Mouse (Mus musculus) stomach, embryonic 16.5 days (tissue): Measurements from ENCODE around the gene Ppm1h. TPM values are rescaled to one million over a fixed set of nuclear protein-coding genes. Genes with fewer than 3 reads are reported as not detected.

Experiments
- ATAC-seq: fragments of 200-750 bp; cut with Nextera tagmentation; 2 replicates; pipeline ENCODE4 v1.8.0; 2017; ENCODE audit warnings: moderate number of reproducible peaks, moderate TSS enrichment; ENCODE audit not compliant: insufficient read depth, low FRiP score
- H3K27ac ChIP-seq: fragments of 300-500 bp; sonication (generic); 2 replicates; pipeline ENCODE4 v1.5.1; 2014; ENCODE audit warnings: low read length
- H3K27me3 ChIP-seq: fragments of 300-500 bp; sonication (generic); 2 replicates; pipeline ENCODE4 v1.6.1; 2014; ENCODE audit warnings: low read length, control low read depth, mixed read lengths; ENCODE audit not compliant: control insufficient read depth, insufficient read depth
- H3K36me3 ChIP-seq: fragments of 300-500 bp; sonication (generic); 2 replicates; pipeline ENCODE4 v1.6.1; 2014; ENCODE audit warnings: low read length; ENCODE audit not compliant: control insufficient read depth, insufficient read depth
- H3K4me1 ChIP-seq: fragments of 300-500 bp; sonication (generic); 2 replicates; pipeline ENCODE4 v1.6.1; 2014; ENCODE audit warnings: low read length, control low read depth, mixed read lengths; ENCODE audit not compliant: control insufficient read depth, insufficient read depth
- H3K4me2 ChIP-seq: fragments of 300-500 bp; sonication (generic); 2 replicates; pipeline ENCODE4 v1.6.1; 2014; ENCODE audit warnings: low read depth, low read length, mixed read lengths
- H3K4me3 ChIP-seq: fragments of 300-500 bp; sonication (generic); replicated peaks from 2 replicates; pipeline ENCODE4 v1.5.1; 2014; ENCODE audit warnings: mild to moderate bottlenecking, low read length
- H3K9ac ChIP-seq: fragments of 300-500 bp; sonication (generic); 2 replicates; pipeline ENCODE4 v1.6.1; 2014; ENCODE audit warnings: low read length
- H3K9me3 ChIP-seq: fragments of 300-500 bp; sonication (generic); replicated peaks from 2 replicates; pipeline ENCODE4 v1.6.1; 2016; ENCODE audit warnings: low read length, control low read depth; ENCODE audit not compliant: control insufficient read depth
- WGBS: fragments of 180-500 bp; shearing (Covaris S2); extraction: QIAGEN DNeasy Blood & Tissue Kit; methylation state at CpG from one replicate; pipeline ENCODE4 v1.1.7; 2014; 5-methylcytosine and 5-hydroxymethylcytosine counted together
- polyA plus RNA-seq: library from polyadenylated mRNA; unstranded; fragments of >200 nt; fragmentation: Nextera tagmentation; extraction: Ambion mirVana; gene quantifications from 2 replicates; pipeline ENCODE4 v1.2.1, GENCODE M21; 2015

The Ppm1h gene
- polyA plus RNA-seq, 1 experiment from 2014 or later = 10.3 TPM

- ATAC-seq = no peak
- Histone ChIP-seq H3K9me3 (no peaks in the 10 kb centered on the region), H3K9ac (no peak overlapping the region), H3K4me2 (no peak overlapping the region), H3K36me3 (no peaks in the 10 kb centered on the region), H3K4me3 (no peak overlapping the region), H3K27ac (no peak overlapping the region), H3K4me1 (no peaks in the 10 kb centered on the region), H3K27me3 (no peaks in the 10 kb centered on the region)
- WGBS = 75% methylated on average over 7 of the region's 7 CpGs
Measured at GRCm38 (mm10) chr10:122746211-122746610, 67.6 kb downstream of the Ppm1h start.

GRCm38 (mm10) chr10:122747151-122747925 lies 68.8 kb downstream of the Ppm1h start:
- no peaks in the 10 kb centered on the region for H3K27me3 ChIP-seq
- H3K4me1 ChIP-seq = no peaks in the 10 kb centered on the region
- H3K4me3 ChIP-seq = no peak overlapping the region
- ATAC-seq = no peak; the same call in 1 of the 2 replicates
- H3K9me3 ChIP-seq = no peaks in the 10 kb centered on the region
- H3K36me3 ChIP-seq = no peaks in the 10 kb centered on the region
- no peak overlapping the region for H3K27ac ChIP-seq
- H3K4me2 ChIP-seq = no peak overlapping the region
- 85% methylated on average over 11 of the region's 11 CpGs for WGBS
- H3K9ac ChIP-seq = no peak overlapping the region

GRCm38 (mm10) chr10:122748361-122748951 lies 69.9 kb downstream of the Ppm1h start:
- Histone ChIP-seq H3K27ac (no peak overlapping the region), H3K4me2 (no peak overlapping the region), H3K9ac (no peak overlapping the region), H3K4me3 (no peak overlapping the region), H3K9me3 (no peaks in the 10 kb centered on the region), H3K4me1 (no peaks in the 10 kb centered on the region), H3K27me3 (no peaks in the 10 kb centered on the region), H3K36me3 (no peaks in the 10 kb centered on the region)
- 64% methylated on average over 4 of the region's 4 CpGs for WGBS
- no peak for ATAC-seq

- H3K27ac ChIP-seq = no peak overlapping the region
- no peaks in the 10 kb centered on the region for H3K36me3 ChIP-seq
- H3K9me3 ChIP-seq = no peaks in the 10 kb centered on the region
- no peak for ATAC-seq
- H3K27me3 ChIP-seq = no peaks in the 10 kb centered on the region
- 87% methylated on average over 12 of the region's 12 CpGs for WGBS
- H3K9ac ChIP-seq = no peak overlapping the region
- H3K4me2 ChIP-seq = no peak overlapping the region
- no peak overlapping the region for H3K4me3 ChIP-seq
- H3K4me1 ChIP-seq = no peaks in the 10 kb centered on the region; the same call in 1 of the 2 replicates
Measured at GRCm38 (mm10) chr10:122749071-122749470, 70.5 kb downstream of the Ppm1h start.

GRCm38 (mm10) chr10:122749876-122750275 lies 71.3 kb downstream of the Ppm1h start:
- Histone ChIP-seq H3K27me3 (no peaks in the 10 kb centered on the region), H3K4me1 (no peaks in the 10 kb centered on the region; the same call in 1 of the 2 replicates), H3K9me3 (no peaks in the 10 kb centered on the region), H3K4me3 (no peak overlapping the region), H3K36me3 (no peaks in the 10 kb centered on the region), H3K27ac (no peak overlapping the region), H3K4me2 (no peak overlapping the region), H3K9ac (no peak overlapping the region)
- no peak for ATAC-seq
- WGBS = 85% methylated on average over 7 of the region's 7 CpGs

- ATAC-seq = no peak
Measured at GRCm38 (mm10) chr10:122752950-122753923, 74.7 kb downstream of the Ppm1h start.

GRCm38 (mm10) chr10:122753924-122754307 lies 75.4 kb downstream of the Ppm1h start:
- no peak for ATAC-seq
- Histone ChIP-seq H3K4me3 (no peak overlapping the region), H3K4me1 (no peaks in the 10 kb centered on the region; the same call in 1 of the 2 replicates), H3K4me2 (no peak overlapping the region), H3K36me3 (no peaks in the 10 kb centered on the region), H3K9me3 (no peaks in the 10 kb centered on the region), H3K9ac (no peak overlapping the region), H3K27me3 (no peaks in the 10 kb centered on the region), H3K27ac (no peak overlapping the region)
- 49% methylated on average over 2 of the region's 2 CpGs for WGBS

More at GRCm38 (mm10) chr10:122752950-122753923, 74.7 kb downstream of the Ppm1h start:
- H3K36me3 ChIP-seq = no peaks in the 10 kb centered on the region
- H3K9me3 ChIP-seq = no peaks in the 10 kb centered on the region
- H3K4me3 ChIP-seq = no peak overlapping the region
- no peak overlapping the region for H3K4me2 ChIP-seq
- H3K9ac ChIP-seq = no peak overlapping the region
- H3K4me1 ChIP-seq = no peaks in the 10 kb centered on the region; the same call in 1 of the 2 replicates
- H3K27ac ChIP-seq = no peak overlapping the region
- H3K27me3 ChIP-seq = no peaks in the 10 kb centered on the region
- 44% methylated on average over 17 of the region's 17 CpGs for WGBS

GRCm38 (mm10) chr10:122754967-122755366 lies 76.4 kb downstream of the Ppm1h start:
- Histone ChIP-seq H3K4me3 (no peak overlapping the region), H3K4me1 (no peaks in the 10 kb centered on the region; the same call in 1 of the 2 replicates), H3K27ac (no peak overlapping the region), H3K27me3 (no peaks in the 10 kb centered on the region), H3K4me2 (no peak overlapping the region), H3K36me3 (no peaks in the 10 kb centered on the region), H3K9me3 (no peaks in the 10 kb centered on the region), H3K9ac (no peak overlapping the region)
- WGBS = 77% methylated on average over 1 of the region's 1 CpGs
- ATAC-seq = no peak
